Mouse (Mus musculus): Measurements from ENCODE around the gene Cacul1.

DNA sequence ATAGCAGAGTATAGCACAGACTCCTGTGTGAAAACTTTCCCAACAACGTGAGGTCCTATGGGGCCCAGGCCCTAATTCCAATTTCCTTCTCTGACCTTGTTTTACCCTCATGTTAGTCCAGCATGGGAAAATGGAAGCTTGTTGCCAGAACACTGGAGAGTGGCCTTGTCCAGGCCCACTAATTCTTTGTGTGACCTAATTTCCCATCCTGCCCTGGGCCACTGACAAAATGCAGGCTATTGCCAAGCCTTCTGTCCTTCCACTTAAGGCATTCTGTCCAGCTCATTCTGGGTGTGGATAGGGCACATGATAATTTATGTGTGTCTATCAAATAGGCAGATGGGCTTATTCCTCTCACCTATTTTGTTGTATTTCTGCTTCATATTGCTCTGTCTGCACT is 91.3 kb downstream of the Cacul1 start:
- TF ChIP-seq CTCF (IDR thresholded peaks at IDR 0.05; ENCODE audit: insufficient read depth, low read length) = no peak
- no peak for TF ChIP-seq POLR2A (IDR thresholded peaks at IDR 0.05; ENCODE audit: borderline replicate concordance, extremely low read depth, low read depth, low read length)

Data from lung, adult 2 months (tissue).